Mouse (Mus musculus) ovary, postnatal 14 days (tissue): Measurements from ENCODE around the gene Foxp1.

Source experiments
- DNase-seq: peaks from one replicate; pipeline ENCODE4 v3.0.0; 2022; ENCODE audit warnings: low spot score

The Foxp1 gene

GRCm38 (mm10) chr6:99522359-99523108, at the start of gene Foxp1:
Gene Foxp1 (minus strand): TSS chr6:99522721.
- peak; percentile 59 for DNase-seq

DNA sequence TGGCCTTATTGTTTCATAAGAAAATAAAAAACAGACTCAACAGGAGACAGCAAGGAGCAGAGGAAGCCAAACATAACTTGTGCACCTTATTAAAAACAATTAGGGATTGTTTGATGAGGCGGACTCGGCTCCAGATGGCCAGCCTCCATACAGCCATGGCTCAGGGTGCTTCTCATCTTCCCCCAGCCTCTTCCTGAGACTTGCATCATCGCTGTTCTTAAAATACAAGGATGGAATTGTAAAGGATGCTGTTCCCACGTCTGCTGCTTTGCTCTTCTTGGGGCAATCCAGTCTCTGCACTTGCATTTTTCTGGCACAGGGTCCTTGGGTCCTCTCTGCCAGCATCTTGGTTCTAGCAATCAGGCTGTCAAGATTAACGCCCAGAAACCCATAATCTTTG, 49.5 kb upstream of the Foxp1 start:
- no peak for DNase-seq

DNA sequence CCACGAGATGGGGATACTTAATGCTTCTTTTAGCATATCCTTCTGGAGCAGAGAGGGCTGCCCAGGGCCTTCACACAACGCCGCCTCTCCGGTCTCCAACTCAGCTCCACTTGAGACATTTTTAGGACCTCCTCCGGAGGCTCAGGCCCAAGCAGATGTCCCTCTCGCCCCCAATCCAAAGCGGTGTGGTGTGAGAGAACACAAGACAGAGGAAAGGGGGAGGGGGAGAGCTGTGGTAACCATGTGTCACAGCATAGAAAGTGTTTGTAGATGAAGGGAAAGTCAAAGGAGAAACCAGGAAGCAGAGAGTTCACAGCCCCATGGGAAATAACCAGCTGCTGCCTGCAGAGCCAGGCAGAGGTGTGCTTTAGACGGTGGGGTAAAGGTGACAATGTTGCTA, 44.4 kb upstream of the Foxp1 start:
- no peak for DNase-seq

DNA sequence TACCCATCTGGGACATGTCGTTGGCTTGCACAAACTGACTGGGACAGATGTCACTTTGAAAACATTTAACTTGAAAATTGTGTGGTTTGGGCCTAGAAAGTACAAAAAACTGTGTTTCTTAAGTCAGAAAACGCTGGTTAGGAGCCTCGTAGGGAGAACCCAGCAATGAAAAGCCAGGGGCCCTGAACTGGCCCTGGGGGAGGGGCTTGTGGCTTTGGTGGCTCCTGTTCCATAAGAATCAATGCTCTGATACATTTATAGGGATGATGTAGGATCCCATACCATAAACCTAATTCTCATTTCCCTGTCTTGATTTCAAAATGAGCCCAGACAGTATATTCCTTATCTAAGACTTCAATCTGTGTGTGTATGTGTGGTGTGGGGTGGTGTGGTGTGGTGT, 42.2 kb upstream of the Foxp1 start:
- no peak for DNase-seq

DNA sequence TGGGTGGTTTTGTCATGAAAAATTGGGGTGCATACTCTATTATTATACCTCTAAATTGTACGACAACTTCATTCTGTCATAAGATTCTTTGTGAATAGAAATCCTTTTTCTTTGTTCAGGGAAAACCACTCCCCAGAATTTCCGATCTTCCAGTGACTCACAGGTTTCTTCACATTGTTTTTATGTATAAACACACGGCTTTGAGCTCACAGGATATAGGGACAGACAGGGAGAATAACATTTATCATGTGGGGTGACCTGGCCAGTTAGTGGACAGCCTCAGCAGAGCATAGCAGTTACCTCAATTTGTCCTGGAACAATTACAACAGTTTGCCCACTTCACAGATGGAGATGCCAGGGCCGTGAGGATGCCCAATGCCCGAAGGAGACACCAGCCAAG, 34.4 kb upstream of the Foxp1 start:
- no peak for DNase-seq

DNA sequence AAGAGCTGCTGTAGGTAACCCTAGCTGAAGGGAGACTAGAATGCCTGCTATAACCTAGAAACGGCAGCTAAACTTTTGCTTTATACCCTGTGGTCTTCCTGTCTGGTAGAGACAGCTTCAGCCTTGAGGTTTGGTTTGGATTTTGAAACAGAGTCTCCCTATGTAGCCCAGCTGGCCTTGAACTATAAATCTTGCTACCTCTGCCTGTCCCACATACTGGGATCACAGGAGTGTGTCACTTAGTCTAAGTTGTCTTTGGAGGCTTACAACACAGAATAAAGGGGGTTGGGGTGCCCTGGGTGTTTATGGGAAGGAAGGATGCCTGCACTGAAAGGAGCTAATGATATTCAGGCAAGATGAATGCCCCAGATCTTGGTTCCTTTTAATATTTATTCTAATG, 30.3 kb upstream of the Foxp1 start:
- no peak for DNase-seq

DNA sequence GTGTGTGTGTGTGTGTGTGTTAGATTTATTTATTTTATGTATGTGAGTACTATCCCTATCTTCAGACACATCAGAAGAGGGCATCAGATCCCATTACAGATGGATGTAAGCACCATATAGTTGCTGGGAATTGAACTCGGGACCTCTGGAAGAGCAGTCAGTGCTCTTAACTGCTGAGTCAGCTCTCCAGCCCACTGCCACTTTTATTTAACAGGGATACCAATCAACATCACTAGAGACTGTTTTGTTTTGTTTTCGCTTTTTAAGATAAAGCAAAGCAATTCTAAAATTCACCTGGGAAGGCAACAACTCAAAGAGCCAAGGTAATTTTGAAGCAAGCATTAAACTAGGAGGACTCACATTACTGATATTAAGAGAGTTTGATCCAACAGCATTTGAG, 23.9 kb upstream of the Foxp1 start:
- no peak for DNase-seq

GRCm38 (mm10) chr6:99545437-99545836, 22.9 kb upstream of the Foxp1 start:
- no peak for DNase-seq

DNA sequence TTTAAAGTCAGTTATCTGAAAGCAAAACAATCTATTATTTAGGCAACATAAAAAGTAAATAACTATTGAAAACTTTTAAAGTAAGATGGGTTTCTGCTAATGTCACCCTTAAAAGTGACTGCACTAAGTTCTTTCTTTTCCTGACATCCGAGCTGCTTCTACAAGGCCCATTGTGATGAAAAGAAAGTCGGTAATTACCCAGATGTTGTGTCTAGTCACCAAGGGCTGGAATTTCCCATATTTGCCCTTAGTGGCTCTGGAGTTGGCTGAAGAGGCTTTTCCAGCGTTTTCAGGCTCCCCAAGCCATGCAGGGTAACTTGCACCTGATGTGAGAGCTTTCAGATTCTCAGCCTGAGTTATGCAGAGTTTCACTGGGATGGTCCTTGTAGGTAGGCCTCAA, 18.6 kb upstream of the Foxp1 start:
- no peak for DNase-seq

- DNase-seq: no peak
These were observed 18.1 kb upstream of the Foxp1 start for GRCm38 (mm10) chr6:99540653-99541052.

DNA sequence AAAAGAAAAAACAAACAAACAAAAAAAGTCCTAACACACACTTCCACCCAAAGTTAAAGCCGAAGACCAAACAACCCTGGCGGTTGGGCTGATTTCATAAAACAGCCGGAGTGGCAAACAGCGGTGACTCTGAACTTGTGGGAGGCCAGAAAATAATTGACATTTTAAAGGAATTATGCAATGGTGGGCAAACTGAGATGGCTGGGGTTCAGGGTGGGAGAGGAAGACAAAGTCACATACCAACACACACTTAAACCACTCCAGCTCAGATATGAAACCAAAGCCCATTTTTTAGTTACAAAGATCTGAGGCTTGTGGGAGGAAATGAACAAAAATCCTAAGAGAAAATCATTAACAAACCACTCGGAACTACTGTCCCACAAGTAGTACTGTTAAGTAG, 17.6 kb upstream of the Foxp1 start:
- no peak for DNase-seq

GRCm38 (mm10) chr6:99538194-99538941, 15.8 kb upstream of the Foxp1 start:
- no peak for DNase-seq

GRCm38 (mm10) chr6:99534211-99534745, 11.8 kb upstream of the Foxp1 start:
- no peak for DNase-seq

GRCm38 (mm10) chr6:99532458-99532857, 9.9 kb upstream of the Foxp1 start:
- no peak for DNase-seq

DNA sequence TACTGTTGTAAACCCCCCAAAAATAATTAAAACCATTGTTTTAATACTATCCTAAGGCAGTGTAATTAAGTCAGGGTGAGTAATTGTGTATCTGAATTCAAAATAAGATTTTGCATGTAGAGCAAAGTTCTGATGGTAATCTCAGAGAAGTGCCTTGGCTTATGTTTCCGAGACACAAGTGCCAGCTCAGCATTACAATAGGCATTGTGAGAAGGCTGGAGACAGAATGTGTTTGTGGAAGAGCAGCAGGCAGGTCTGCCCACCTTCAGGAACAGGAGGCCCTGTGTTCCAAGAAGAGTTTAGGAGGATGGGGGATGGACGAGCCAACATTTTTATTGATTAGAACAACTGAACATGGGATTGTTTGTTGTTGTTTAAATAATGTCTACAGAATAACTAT, 6.5 kb upstream of the Foxp1 start:
- no peak for DNase-seq

- DNase-seq: no peak
These were observed 5.1 kb upstream of the Foxp1 start for GRCm38 (mm10) chr6:99527457-99528105.

- DNase-seq: no peak
These were observed 2.8 kb upstream of the Foxp1 start for GRCm38 (mm10) chr6:99525351-99525750.

DNA sequence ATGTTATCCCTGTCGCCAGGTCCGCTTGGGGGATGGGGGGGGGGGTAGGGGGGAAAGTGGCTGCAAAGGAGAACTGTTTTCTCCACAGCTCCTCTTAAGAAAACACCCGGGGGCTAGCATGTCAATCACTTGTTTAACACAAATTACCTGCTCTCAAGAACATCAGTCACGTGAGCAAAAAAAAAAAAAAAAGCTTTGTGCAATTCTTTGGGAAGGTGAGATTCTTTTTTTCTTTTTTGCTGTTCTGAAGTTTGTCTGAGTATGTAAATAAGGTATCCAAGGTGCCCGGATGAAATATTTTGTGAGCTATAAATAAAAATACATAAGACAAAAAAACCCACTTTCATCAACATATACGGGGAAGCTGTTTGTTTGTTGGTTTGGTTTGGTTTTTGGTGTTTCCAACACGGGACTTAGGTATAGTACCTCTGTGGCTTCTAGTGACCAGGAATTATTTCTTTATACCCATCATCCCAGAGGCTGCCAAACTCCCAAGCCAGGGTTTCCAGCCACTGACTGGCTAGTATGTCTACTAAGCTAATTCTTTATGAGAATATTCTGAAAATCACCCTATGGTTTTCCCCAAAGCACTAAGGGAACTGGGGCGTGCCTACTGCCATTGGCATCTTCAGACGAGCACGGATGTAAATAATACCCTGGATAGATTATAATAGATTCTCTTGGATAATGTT, 1.3 kb upstream of the Foxp1 start:
- DNase-seq: no peak

DNA sequence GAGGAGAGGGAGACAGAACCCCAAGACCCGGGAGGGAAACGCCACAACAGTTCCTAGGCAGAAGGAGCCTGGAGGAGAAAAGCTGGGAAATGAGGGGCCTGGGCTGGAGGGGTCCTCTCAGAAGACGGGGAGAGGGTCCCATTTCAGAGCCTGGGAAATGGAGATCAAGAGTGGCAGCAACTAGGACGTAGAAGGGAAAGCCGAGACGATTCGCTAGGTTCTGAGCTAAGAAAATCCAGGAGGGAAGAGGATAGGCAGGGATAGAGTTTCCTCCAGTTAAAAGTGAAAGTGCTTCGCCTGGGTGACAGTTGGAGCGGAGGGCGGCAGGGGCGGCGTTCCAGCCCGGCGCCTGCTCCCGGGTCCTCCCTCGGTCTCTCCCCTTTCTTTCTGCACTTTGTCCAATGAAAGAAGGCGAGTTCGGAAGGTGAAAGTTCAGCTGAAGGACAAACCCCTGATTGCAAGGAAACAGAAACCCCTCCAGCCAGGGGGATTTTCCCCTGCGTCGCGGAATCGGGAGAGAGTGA, 650 bp upstream of the Foxp1 start:
- peak; percentile 67 for DNase-seq

DNA sequence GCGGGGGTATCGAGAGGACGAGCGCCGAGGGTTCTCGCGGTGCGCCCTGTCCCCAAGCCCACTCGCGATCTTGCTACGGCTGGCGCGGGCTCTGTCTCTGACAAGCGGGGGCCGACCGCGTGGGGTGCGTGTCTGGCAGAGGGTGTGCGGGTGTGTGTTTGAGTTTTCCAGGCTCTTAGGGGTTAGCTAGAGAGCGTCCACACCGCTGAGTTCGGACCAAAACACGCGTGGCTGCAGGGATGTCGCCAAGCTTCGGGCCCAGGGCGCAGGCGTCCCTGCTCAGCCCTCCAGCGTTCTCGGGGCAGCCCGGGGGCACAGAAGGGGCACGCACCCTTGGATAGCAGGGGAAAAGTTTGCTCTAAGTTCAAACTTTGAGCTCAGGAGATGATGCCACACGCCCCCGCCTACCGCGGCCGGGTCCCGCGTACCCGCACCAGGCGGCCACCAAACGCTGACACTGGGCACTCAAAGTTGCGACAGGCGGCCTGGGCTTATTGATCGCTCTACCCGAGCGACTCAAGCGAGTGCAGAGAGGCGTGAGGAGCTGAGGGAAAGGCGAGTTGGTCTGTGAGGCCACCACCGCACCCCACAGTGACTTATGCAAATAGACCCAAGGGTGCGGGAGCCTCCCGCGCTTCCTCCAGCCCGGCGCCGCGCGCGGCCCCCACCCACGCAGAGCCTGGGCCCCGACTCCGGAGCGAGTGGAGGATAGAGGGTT, 721 bp downstream of the Foxp1 start:
- peak; percentile 21 for DNase-seq

GRCm38 (mm10) chr6:99521038-99521640, 1.4 kb downstream of the Foxp1 start:
- peak; percentile 46 for DNase-seq
